Mouse (Mus musculus) hindbrain, embryonic 13.5 days (tissue): ENCODE results near the gene Gse1. TPM values are rescaled to one million over a fixed set of nuclear protein-coding genes. Genes with fewer than 3 reads are reported as not detected.

Source experiments
- ATAC-seq: fragments of 200-750 bp; cut with Nextera tagmentation; 2 replicates; pipeline ENCODE4 v1.8.0; 2017; ENCODE audit warnings: moderate TSS enrichment; ENCODE audit not compliant: low FRiP score
- H3K27ac ChIP-seq: fragments of 300-500 bp; sonication (generic); 2 replicates; pipeline ENCODE4 v1.5.1; 2015; ENCODE audit warnings: inconsistent platforms, mild to moderate bottlenecking, moderate library complexity
- H3K27me3 ChIP-seq: fragments of 300-500 bp; sonication (generic); 2 replicates; pipeline ENCODE4 v1.6.1; 2015; ENCODE audit warnings: mild to moderate bottlenecking, inconsistent platforms
- H3K36me3 ChIP-seq: fragments of 300-500 bp; sonication (generic); 2 replicates; pipeline ENCODE4 v1.6.1; 2015; ENCODE audit warnings: mild to moderate bottlenecking, inconsistent platforms
- H3K4me1 ChIP-seq: fragments of 300-500 bp; sonication (generic); replicated peaks from 2 replicates; pipeline ENCODE4 v1.6.1; 2015; ENCODE audit warnings: inconsistent platforms
- H3K4me2 ChIP-seq: fragments of 300-500 bp; sonication (generic); 2 replicates; pipeline ENCODE4 v1.6.1; 2015; ENCODE audit warnings: inconsistent platforms, mild to moderate bottlenecking, moderate library complexity
- H3K4me3 ChIP-seq: fragments of 300-500 bp; sonication (generic); 2 replicates; pipeline ENCODE4 v1.5.1; 2015; ENCODE audit warnings: mild to moderate bottlenecking, inconsistent platforms
- H3K9ac ChIP-seq: fragments of 300-500 bp; sonication (generic); 2 replicates; pipeline ENCODE4 v1.6.1; 2015; ENCODE audit warnings: mild to moderate bottlenecking, inconsistent platforms
- H3K9me3 ChIP-seq: fragments of 300-500 bp; sonication (generic); 2 replicates; pipeline ENCODE4 v1.6.1; 2016; ENCODE audit warnings: inconsistent platforms
- WGBS: fragments of 180-500 bp; shearing (Covaris S2); methylation state at CpG from one replicate; pipeline ENCODE4 v1.1.7; 2015; 5-methylcytosine and 5-hydroxymethylcytosine counted together
- microRNA-seq: library from miRNA; unstranded; fragments of <30 nt; microRNA quantifications from one replicate; pipeline ENCODE4, GENCODE M21; 2016
- polyA plus RNA-seq: library from polyadenylated mRNA; unstranded; fragments of >200 nt; fragmentation: Nextera tagmentation; extraction: Ambion mirVana; gene quantifications from 2 replicates; pipeline ENCODE4 v1.2.1, GENCODE M21; 2015

Gse1 gene
- polyA plus RNA-seq, 1 experiment from 2014 or later: 22.1 TPM

DNA sequence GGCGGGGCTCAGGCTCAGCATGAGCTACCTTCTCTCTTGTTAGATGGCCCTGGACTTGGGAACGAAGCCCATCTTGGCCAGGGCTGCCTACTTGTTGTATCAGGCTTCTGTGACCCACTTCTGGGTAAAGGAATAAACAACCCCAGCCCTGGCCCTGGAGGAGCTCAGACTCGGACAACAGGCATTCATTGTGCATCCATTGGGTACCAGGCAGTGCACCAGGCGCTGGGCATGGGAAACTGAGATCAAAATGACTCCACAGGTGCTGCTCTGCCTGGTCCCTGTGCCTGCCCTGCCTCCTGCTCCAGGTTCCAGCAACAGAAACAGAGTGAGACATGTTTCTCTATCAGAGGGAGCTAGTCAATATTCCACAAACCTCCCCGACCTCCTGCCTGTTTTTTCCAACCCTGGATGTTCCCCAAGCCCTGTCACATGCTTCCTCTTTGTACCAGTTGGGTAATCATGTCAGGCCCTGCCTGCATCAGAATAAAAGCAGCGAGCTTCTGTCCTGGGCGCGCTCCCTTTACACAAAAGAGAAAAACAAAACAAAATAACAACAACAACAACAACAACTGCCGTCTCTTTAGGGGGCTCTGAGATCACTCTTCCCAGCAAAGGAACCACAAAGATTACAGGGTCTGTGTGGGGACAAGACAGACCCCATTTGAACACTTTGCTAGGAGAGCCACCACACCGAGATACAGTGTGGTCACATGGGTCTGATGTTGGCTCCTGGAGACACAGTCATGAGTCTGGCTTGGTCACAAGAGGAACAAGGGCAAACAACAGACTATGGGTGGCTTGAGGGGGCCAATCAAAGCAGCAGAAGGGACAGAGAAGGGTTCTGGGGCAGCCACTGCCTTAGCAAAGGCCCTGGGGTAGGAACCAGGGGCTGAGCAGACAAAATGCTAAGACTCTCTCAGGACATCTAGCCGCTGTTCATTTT, 391.3 kb downstream of the Gse1 start:
- Histone ChIP-seq H3K36me3 (no peaks in the 10 kb centered on the region), H3K9ac (no peak overlapping the region), H3K9me3 (no peaks in the 10 kb centered on the region), H3K27ac (no peak overlapping the region), H3K4me1 (peaks cover 44% of the 10 kb centered on the region), H3K4me2 (no peak overlapping the region), H3K27me3 (no peaks in the 10 kb centered on the region), H3K4me3 (no peak overlapping the region)
- ATAC-seq: no peak
- WGBS: 75% methylated on average over 11 of the region's 11 CpGs

DNA sequence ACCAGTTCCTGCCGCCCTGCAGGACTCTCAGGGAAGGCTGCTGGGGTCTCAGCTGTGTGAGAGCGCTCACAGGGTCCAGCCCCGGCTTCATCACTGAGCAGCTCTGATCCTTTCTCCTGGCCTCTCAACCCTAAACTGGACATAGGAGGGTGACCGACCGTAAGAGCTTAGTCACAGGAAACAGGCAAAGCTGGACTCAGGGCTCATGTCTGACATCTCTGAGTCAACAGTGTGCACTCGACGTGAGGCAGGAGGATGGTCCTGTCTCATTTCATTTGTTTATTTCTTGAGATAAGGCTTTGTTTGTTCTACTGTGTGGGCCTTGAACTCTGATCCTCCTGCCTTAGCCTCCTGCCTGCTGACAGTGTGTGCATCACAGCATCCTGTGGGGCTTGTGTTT, 392.2 kb downstream of the Gse1 start:
- no peak overlapping the region for H3K27ac ChIP-seq
- H3K4me1 ChIP-seq: peaks cover 44% of the 10 kb centered on the region
- H3K4me2 ChIP-seq: no peak overlapping the region
- WGBS: 51% methylated on average over 7 of the region's 7 CpGs
- H3K9me3 ChIP-seq: no peaks in the 10 kb centered on the region
- H3K27me3 ChIP-seq: no peaks in the 10 kb centered on the region
- ATAC-seq: no peak
- H3K4me3 ChIP-seq: no peak overlapping the region
- no peaks in the 10 kb centered on the region for H3K36me3 ChIP-seq
- no peak overlapping the region for H3K9ac ChIP-seq

DNA sequence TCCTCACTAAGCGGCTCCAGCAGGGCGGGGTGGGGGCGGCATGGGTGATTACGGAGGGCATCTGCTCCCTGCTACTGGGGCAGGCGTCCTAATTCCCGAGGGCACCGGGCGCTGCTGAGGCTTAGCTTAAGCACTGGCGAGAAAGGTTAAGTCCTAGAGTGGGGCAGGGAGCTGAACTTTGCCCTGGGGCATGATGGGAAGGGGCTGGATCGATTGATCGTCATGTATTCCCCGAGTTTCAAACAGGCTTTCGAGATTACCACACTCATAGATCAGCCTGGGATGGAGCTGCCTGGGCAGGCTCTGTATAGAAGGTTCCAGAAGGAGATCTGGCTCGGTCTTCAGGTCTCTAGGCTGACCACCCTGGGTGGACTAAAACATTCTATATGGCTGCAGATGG, 393.9 kb downstream of the Gse1 start:
- WGBS: 73% methylated on average over 14 of the region's 14 CpGs
- Histone ChIP-seq H3K27ac (no peak overlapping the region), H3K27me3 (no peaks in the 10 kb centered on the region), H3K4me2 (no peak overlapping the region), H3K9me3 (no peaks in the 10 kb centered on the region), H3K36me3 (no peaks in the 10 kb centered on the region), H3K9ac (no peak overlapping the region), H3K4me3 (no peak overlapping the region), H3K4me1 (peaks cover 27% of the 10 kb centered on the region)
- ATAC-seq: no peak

DNA sequence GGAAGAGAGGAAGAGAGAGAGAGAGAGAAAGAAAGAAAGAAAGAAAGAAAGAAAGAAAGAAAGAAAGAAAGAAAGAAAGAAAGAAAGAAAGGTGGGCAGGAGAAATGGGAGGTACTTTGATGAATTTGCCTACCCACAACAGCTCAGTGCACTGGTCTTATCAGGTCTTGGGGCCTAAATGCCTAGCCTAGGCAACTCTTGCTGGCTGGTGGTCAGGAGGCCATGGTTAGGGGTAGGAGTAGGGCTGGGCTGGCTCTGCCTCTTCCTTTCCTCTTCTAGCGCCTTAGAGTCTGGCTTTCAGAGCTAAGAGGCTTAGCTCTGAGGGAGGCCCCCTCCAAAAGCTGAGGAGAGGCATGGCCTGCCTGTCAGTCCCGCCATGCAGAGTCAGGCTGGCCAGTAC, 395.4 kb downstream of the Gse1 start:
- H3K4me1 ChIP-seq: peaks cover 14% of the 10 kb centered on the region
- no peak overlapping the region for H3K27ac ChIP-seq
- no peak for ATAC-seq
- no peaks in the 10 kb centered on the region for H3K36me3 ChIP-seq
- H3K9me3 ChIP-seq: no peaks in the 10 kb centered on the region
- no peak overlapping the region for H3K4me2 ChIP-seq
- H3K27me3 ChIP-seq: no peaks in the 10 kb centered on the region
- WGBS: 40% methylated on average over 2 of the region's 2 CpGs
- H3K9ac ChIP-seq: no peak overlapping the region
- H3K4me3 ChIP-seq: no peak overlapping the region

DNA sequence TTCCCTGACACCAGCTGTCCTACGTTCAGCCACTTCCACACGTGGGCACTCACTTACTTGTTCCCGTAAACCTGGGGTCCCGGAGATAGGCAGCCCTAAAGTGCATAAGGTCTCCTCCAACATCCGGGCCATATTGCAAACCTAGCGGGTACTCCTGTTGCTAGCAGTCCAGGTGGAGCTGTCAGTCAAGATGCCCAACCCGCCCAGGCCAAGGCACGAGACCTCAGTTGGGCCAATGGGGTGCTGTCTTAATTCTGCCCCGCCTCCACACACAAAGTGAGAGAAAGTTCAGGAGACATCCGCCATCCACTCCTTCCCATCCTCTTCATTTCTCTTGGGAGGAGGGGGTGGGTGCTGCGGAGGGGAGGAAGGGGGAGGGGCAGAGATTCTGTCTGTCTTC, 398.2 kb downstream of the Gse1 start:
- ATAC-seq: no peak
- H3K36me3 ChIP-seq: no peaks in the 10 kb centered on the region
- 69% methylated on average over 10 of the region's 11 CpGs for WGBS
- peaks cover 8% of the 10 kb centered on the region for H3K4me1 ChIP-seq
- no peak overlapping the region for H3K27ac ChIP-seq
- H3K27me3 ChIP-seq: 0 out of 2 replicates have a peak, but pooled peaks cover 6% of the 10 kb centered on the region
- H3K9ac ChIP-seq: no peak overlapping the region
- H3K4me3 ChIP-seq: no peak overlapping the region
- no peaks in the 10 kb centered on the region for H3K9me3 ChIP-seq
- no peak overlapping the region for H3K4me2 ChIP-seq

DNA sequence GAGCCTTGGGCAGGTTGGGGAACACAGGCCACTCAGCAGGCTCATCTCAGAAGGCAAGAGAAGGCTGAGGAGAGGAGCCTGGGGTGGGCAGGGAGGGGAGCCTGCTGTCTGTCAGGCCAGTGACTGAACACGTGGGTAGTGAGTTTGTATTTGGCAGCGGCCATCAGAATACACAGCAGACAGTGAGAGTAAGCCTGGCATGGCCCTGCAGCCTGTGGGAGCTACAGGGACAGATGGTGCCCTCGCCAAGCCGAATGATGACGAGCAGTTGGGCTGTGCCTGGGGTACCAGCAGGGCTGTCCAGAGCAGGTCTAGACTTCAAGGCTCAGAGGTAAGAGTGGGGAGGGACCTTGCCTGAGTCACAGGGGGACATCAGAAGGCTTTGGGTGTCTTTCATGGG, 399.0 kb downstream of the Gse1 start:
- no peak for ATAC-seq
- Histone ChIP-seq H3K27me3 (peaks cover 12% of the 10 kb centered on the region; the same call in 1 of the 2 replicates), H3K27ac (no peak overlapping the region), H3K4me1 (no peaks in the 10 kb centered on the region), H3K9me3 (no peaks in the 10 kb centered on the region), H3K4me2 (no peak overlapping the region), H3K4me3 (no peak overlapping the region), H3K36me3 (no peaks in the 10 kb centered on the region), H3K9ac (no peak overlapping the region)
- WGBS: 79% methylated on average over 5 of the region's 5 CpGs

DNA sequence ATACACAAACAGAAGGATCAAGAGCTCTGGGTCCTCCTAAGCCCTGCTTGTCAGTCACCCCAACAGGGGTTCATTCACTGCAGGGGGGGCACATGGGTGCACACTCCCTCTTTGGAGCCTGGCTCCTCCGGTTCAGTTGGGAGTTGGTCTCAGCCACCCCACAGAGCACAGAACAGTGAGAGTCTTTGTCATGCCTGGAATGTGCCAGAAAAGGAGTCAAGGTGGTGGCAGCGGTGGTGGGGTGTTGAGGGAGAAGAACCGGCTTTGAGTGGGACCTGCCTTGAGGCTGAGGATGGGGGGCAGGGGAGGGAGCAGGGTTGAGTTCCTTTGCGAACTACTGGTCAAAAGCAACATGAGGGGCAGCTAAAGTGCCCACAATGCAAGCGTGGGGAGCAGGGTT, 401.8 kb downstream of the Gse1 start:
- ATAC-seq: no peak
- WGBS: 45% methylated on average over 5 of the region's 5 CpGs
- H3K9ac ChIP-seq: no peak overlapping the region
- H3K4me1 ChIP-seq: peaks cover 20% of the 10 kb centered on the region
- no peak overlapping the region for H3K4me2 ChIP-seq
- H3K9me3 ChIP-seq: no peaks in the 10 kb centered on the region
- H3K36me3 ChIP-seq: no peaks in the 10 kb centered on the region
- H3K4me3 ChIP-seq: no peak overlapping the region
- H3K27me3 ChIP-seq: peaks cover 39% of the 10 kb centered on the region
- no peak overlapping the region for H3K27ac ChIP-seq

DNA sequence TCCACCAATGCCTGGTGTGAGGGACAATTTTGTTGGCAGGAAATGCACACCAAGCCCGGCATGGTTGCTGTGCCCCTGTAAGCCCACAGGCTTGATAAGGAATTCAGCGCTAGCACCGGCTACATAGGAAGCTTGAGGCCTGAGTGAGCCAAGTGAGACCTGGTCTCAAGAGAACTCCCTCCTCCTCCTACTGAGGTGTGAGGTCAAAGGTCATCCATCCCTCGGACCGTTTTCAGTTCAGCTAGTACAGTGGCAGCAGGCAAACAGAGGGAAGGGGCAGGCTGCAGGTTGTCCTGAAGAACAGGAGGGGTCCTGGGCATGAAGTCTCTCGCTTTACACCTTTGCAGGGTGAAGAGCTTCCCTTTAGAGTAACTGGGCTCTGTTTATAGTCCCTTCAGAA, 402.6 kb downstream of the Gse1 start:
- Histone ChIP-seq H3K27ac (no peak overlapping the region), H3K36me3 (no peaks in the 10 kb centered on the region), H3K27me3 (peaks cover 47% of the 10 kb centered on the region), H3K9ac (no peak overlapping the region), H3K9me3 (no peaks in the 10 kb centered on the region), H3K4me3 (no peak overlapping the region), H3K4me2 (no peak overlapping the region), H3K4me1 (peaks cover 20% of the 10 kb centered on the region)
- ATAC-seq: no peak
- WGBS: 55% methylated on average over 6 of the region's 6 CpGs

Small RNAs within 50 kb of the gene (microRNA-seq; reads per million reads assigned to microRNA genes)
- gene Gm22715 (not detected), gene Mir7687 (not detected)

Other genes with a start within 250 kb of the Gse1 start
- gene Crispld2, start 236.0 kb upstream of the Gse1 start, polyA plus RNA-seq: 3.1 and 3.5 TPM in 2 replicates
- gene Zdhhc7, start 127.0 kb upstream of the Gse1 start, polyA plus RNA-seq: 27.9 and 29.3 TPM in 2 replicates
- gene 6430548M08Rik, start 114.3 kb upstream of the Gse1 start, polyA plus RNA-seq: 23.2 and 24.8 TPM in 2 replicates
- 2.2 and 2.6 TPM in 2 replicates for gene Fam92b, start 51.0 kb upstream of the Gse1 start, polyA plus RNA-seq